Mouse (Mus musculus) skeletal muscle tissue, adult 2 months (tissue): ENCODE results near the gene Olfr453.

ENCODE experiments used
- DNase-seq: peaks from one replicate; pipeline ENCODE4 v3.0.0-alpha.2; 2012; ENCODE audit warnings: low read depth, low spot score

Olfr453 gene

DNA sequence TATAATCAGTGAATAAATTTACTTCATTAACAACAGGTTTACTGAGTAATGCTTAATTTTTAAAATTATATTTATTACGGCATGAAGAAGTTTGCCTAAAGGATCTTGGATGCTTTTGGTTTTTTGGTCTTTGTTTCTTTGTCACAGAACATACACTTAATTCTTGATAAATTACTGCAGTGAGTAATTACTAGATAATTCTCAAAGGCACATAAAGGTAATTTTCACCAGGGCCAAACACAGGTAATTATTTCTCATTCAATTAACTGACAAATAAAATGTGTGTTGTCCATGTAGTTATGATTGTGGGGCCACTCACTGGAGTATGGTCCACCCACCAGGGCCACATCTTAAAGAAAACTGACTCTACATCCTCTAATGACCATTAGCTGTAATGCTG lies at the start of gene Olfr453:
Olfr453 (plus strand) TSS at position 301 of the 400 bp plus-strand sequence.
- DNase-seq, result no peak

GRCm38 (mm10) chr6:42689761-42690160 lies 49.4 kb upstream of the Olfr453 start:
- no peak for DNase-seq

GRCm38 (mm10) chr6:42692154-42692516 lies 47.0 kb upstream of the Olfr453 start:
- DNase-seq, result peak; percentile 59

GRCm38 (mm10) chr6:42692517-42693190 lies 46.5 kb upstream of the Olfr453 start:
- peak; percentile 60 for DNase-seq

DNA sequence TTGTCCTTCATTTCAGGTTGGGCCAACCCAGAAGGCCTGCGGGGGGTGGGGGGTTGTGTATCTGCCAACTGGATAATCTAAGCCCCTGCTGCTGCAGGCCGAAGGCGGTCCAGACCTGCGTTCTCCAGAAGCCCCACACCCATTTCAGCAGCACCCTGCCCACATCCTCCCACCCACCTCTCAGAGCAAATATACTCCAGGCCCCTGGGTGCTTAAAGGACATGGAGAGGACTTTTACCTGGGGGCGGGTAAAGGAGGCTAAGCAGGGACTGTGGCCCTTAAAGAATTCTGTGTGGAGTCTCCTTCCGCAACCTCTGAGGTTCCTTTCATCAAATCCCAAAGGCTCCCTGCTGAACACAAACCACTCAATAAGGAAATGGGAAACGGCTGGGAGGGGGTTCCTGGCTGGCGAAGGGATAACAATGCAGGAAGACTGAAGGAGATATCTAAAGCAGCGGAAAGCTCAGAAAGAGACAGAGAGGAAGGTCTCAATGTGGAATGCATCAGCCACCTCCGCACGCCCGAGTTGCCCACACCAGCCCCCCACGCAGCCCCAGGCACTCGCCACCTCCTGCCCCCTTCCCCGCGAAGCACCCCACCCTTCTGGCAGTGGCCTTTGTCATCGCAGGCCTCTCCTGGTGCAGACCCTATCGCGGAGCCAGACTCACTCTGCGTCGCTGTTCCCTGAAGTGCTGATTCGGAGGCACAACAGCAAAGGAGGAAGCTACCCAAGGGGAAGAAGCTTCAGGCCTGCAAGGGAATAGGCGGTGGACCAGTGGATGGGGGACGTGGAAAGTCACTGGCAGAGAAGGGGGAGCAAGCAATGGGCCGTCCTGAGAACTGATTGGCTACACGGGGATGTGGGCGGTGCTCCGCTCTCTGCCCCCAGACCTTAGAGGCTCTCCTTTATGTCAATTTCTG lies 29.6 kb upstream of the Olfr453 start, which contains the start of gene Tcaf1:
Tcaf1 (minus strand) TSS at position 798 of the 921 bp plus-strand sequence.
- DNase-seq, result peak; percentile 60

- DNase-seq, result no peak
These were observed 24.5 kb upstream of the Olfr453 start for GRCm38 (mm10) chr6:42714668-42715067.

GRCm38 (mm10) chr6:42717973-42718372 lies 21.2 kb upstream of the Olfr453 start:
- no peak for DNase-seq

GRCm38 (mm10) chr6:42742303-42742702 lies 3.1 kb downstream of the Olfr453 start:
- DNase-seq, result no peak

GRCm38 (mm10) chr6:42747846-42748245 lies 8.7 kb downstream of the Olfr453 start:
- no peak for DNase-seq

DNA sequence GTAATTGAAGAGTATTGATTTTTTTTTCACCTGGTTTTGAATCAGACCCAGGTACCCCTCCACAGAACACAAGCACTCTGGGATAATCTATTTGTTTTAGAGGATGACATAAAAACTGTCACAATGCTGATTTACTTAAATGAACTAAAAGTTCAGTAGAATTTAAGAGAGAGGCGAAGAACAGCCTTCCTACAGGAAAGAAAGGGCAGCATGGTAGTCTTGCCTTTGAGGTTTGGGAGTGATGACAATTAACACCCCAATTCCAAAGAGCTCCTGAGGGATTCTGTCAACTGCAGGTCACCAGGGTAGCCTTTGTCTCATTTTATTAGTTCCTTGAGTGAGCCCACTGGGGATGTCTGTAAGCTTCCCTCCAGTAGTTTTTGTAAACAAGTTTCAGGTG lies 16.9 kb downstream of the Olfr453 start, which contains the start of gene Olfr38:
Olfr38 (plus strand) TSS at position 301 of the 400 bp plus-strand sequence.
- DNase-seq, result no peak

DNA sequence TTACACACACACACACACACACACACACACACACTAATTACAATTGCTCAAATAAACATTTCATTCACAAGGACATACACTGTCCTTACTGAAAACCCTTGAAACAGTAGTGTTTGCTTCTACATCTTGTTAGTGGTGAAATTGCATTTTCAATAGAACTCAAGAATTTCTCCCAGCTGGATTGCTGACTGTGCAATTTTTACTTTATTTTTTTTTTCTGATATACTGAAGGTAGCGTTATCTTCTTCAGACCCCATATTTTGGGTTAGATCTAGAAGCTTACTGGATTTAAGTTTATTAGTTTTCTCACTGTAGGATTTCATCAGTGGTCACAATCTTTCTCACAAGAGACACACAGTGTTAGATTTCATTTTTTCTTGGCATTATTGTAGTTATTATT lies 37.9 kb downstream of the Olfr453 start:
- DNase-seq, result no peak

DNA sequence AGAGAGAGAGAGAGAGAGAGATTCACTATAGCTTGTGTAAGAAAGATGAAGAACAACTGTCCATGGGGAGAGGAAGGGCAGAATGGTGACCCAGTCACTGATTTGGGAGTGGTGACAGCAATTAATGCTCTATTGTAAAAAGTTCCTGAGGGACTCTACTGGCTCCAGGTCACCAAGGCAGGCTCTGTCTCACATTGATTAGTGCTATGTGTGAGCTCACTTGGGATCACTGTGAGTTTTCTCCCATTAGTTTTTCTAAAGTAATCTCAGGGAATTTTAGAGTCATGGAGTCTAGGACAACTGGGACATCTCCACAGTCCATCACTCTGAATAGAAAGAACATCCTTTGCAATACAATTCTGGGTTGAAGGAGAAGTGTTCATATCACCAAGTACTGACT lies 45.6 kb downstream of the Olfr453 start, which contains the start of gene Olfr452:
Olfr452 (plus strand) TSS at position 301 of the 400 bp plus-strand sequence.
- no peak for DNase-seq

DNA sequence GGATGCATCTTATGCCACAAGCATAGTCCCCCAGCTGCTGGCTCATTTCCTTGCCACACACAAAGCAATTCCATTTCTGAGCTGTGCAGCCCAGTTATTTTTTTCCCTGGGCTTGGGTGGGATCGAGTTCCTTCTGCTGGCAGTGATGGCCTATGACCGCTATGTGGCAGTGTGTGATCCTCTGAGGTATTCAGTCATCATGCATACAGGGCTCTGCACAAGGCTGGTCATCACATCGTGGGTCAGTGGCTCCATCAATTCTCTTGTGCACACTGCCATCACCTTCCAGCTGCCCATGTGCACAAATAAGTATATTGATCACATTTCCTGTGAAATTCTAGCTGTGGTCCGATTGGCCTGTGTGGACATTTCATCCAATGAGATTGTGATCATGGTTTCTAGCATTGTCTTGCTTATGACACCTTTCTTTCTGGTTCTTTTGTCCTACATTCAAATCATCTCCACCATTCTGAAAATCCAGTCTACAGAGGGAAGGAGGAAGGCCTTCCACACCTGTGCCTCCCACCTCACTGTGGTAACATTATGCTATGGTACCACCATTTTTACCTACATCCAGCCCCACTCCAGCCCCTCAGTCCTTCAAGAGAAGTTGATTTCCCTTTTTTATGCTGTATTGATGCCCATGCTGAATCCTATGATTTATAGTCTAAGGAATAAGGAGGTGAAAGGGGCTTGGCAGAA lies 51.2 kb downstream of the Olfr453 start:
- DNase-seq, result no peak

DNA sequence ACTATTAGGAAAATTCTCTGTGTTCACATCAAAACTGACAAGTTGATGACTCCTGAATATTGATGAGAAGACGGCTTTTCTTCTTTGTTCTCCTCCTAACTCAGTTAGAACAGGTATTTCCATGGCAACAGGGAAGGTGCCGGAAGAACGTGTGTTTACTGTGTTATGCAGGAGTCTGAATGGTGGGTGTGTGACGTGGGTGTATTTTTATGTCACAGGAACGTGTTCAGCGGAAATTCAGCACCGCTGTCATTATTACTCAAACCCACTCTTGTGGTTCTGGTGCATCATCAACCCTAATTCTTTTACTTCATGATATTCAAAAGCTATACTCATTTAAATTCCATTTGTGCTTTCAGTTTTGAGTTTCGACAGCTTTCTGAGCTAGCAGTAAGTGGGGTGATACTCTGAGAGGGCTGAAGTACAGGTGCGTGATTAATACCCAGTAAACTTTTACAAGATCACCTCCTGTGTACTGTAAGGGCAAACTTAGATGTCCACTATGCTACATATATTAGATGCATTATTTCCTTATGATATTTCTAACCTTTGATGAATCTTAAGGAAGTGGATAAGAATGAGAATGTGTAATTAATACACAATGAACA lies 51.9 kb downstream of the Olfr453 start:
- no peak for DNase-seq

DNA sequence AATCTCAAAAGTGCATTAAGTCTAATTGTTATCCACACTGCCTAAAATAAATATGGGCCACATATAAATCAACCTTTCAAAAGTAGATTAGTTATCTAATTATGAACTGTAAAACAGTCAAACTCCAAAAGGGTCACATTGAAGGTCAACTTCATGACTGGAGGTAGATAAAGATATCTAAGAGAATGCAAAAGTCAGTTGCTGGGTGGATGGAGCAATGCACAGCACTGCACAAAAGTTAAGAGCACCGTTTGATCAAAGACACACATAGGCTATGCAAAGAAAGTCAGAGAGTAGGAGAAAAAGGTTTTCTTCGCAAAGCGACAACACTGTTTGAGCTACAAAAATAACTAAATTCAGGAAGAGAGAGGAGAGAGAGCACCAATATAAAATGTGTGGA lies 55.8 kb downstream of the Olfr453 start:
- DNase-seq, result no peak
